ENCODE assay signal across 12 mouse cellular contexts in genomic region chr1:191293996-191294795, GRCm38 (mm10). TPM values are rescaled to one million over a fixed set of nuclear protein-coding genes. Genes with fewer than 3 reads are reported as not detected.
"Had no signal": no experiment of that assay in that cellular context is flagged by ENCODE, and none has a peak within 500 bp of the region (broad histone marks: within the 10 kb centered on the region; RNA-seq: fewer than 3 reads in every experiment).

No protein-coding gene starts in this region.

- ATAC-seq: inflammation-experienced regulatory T-cells, adult 6 months; liver, embryonic 12.5 days; midbrain, embryonic 13.5 days had no signal

- H3K27me3 ChIP-seq: limb, embryonic 15.5 days; midbrain, embryonic 13.5 days; neural tube, embryonic 12.5 days; stomach, embryonic 15.5 days had no signal

- DNase-seq: kidney, adult 9 months; kidney, postnatal 25 days; lung, embryonic 14.5 days; thymus, postnatal 36 days had no signal

- H3K4me1 ChIP-seq: liver, embryonic 12.5 days; midbrain, embryonic 13.5 days; neural tube, embryonic 12.5 days had no signal

- H3K9me3 ChIP-seq: limb, embryonic 15.5 days; liver, embryonic 12.5 days; midbrain, embryonic 13.5 days; neural tube, embryonic 12.5 days; stomach, embryonic 15.5 days had no signal

- H3K4me3 ChIP-seq: left cerebral cortex, adult 2 months; limb, embryonic 15.5 days; liver, embryonic 12.5 days; midbrain, embryonic 13.5 days; neural tube, embryonic 12.5 days; stomach, embryonic 15.5 days had no signal

- H3K9ac ChIP-seq: limb, embryonic 15.5 days; liver, embryonic 12.5 days; lung, embryonic 14.5 days; midbrain, embryonic 13.5 days; neural tube, embryonic 12.5 days; stomach, embryonic 15.5 days had no signal

- H3K27ac ChIP-seq: left cerebral cortex, adult 2 months; limb, embryonic 15.5 days; liver, embryonic 12.5 days; midbrain, embryonic 13.5 days; neural tube, embryonic 12.5 days; stomach, embryonic 15.5 days had no signal

- H3K36me3 ChIP-seq: limb, embryonic 15.5 days; liver, embryonic 12.5 days; midbrain, embryonic 13.5 days; neural tube, embryonic 12.5 days; stomach, embryonic 15.5 days had no signal

- H3K4me2 ChIP-seq: limb, embryonic 15.5 days; liver, embryonic 12.5 days; lung, embryonic 14.5 days; midbrain, embryonic 13.5 days; neural tube, embryonic 12.5 days; stomach, embryonic 15.5 days had no signal

RNA-seq across cellular contexts. Expression of gene Nenf, which starts 23.8 kb away (rescaled TPM):
- total RNA-seq: neutrophil, adult 5-6 weeks had no signal
